Mouse (Mus musculus) stomach, embryonic 15.5 days (tissue): ENCODE results near the gene Cp. TPM values are rescaled to one million over a fixed set of nuclear protein-coding genes. Genes with fewer than 3 reads are reported as not detected.

Experiments
- ATAC-seq: fragments of 200-750 bp; cut with Nextera tagmentation; 2 replicates; pipeline ENCODE4 v1.8.0; 2017; ENCODE audit warnings: low read depth, moderate number of reproducible peaks, moderate TSS enrichment; ENCODE audit not compliant: insufficient read depth, low FRiP score
- H3K27ac ChIP-seq: fragments of 300-500 bp; sonication (generic); 2 replicates; pipeline ENCODE4 v1.5.1; 2015; ENCODE audit warnings: mild to moderate bottlenecking, inconsistent platforms
- H3K27me3 ChIP-seq: fragments of 300-500 bp; sonication (generic); replicated peaks from 2 replicates; pipeline ENCODE4 v1.6.1; 2015; ENCODE audit warnings: inconsistent platforms
- H3K36me3 ChIP-seq: fragments of 300-500 bp; sonication (generic); 2 replicates; pipeline ENCODE4 v1.6.1; 2015; ENCODE audit warnings: inconsistent platforms
- H3K4me1 ChIP-seq: fragments of 300-500 bp; sonication (generic); 2 replicates; pipeline ENCODE4 v1.6.1; 2015; ENCODE audit warnings: inconsistent platforms
- H3K4me2 ChIP-seq: fragments of 300-500 bp; sonication (generic); 2 replicates; pipeline ENCODE4 v1.6.1; 2015; ENCODE audit warnings: mild to moderate bottlenecking, inconsistent platforms
- H3K4me3 ChIP-seq: fragments of 300-500 bp; sonication (generic); replicated peaks from 2 replicates; pipeline ENCODE4 v1.5.1; 2015; ENCODE audit warnings: inconsistent platforms
- H3K9ac ChIP-seq: fragments of 300-500 bp; sonication (generic); 2 replicates; pipeline ENCODE4 v1.6.1; 2015; ENCODE audit warnings: inconsistent platforms
- H3K9me3 ChIP-seq: fragments of 300-500 bp; sonication (generic); 2 replicates; pipeline ENCODE4 v1.6.1; 2016; ENCODE audit warnings: inconsistent platforms
- WGBS: fragments of 180-500 bp; shearing (Covaris S2); methylation state at CpG from one replicate; pipeline ENCODE4 v1.1.7; 2015; 5-methylcytosine and 5-hydroxymethylcytosine counted together
- polyA plus RNA-seq: library from polyadenylated mRNA; unstranded; fragments of >200 nt; fragmentation: Nextera tagmentation; extraction: Ambion mirVana; gene quantifications from 2 replicates; pipeline ENCODE4 v1.2.1, GENCODE M21; 2015

Gene Cp
- polyA plus RNA-seq, 1 experiment from 2014 or later = 1.7 TPM

DNA sequence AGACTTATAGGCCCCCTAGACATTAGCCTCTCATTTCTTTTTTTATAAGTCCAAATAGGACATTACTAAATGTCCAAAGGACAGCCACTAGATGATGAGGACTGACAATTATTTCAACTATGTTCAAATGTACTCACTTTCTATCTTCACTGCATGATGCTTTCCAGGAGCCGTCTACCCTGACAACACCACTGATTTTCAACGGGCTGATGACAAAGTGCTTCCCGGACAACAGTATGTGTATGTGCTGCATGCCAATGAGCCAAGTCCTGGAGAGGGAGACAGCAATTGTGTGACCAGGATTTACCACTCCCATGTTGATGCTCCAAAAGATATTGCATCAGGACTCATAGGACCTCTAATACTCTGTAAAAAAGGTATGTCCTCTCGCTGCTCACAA lies 9.2 kb downstream of the Cp start:
- no peak overlapping the region for H3K27ac ChIP-seq
- H3K27me3 ChIP-seq = no peaks in the 10 kb centered on the region
- no peak overlapping the region for H3K9ac ChIP-seq
- no peak overlapping the region for H3K4me2 ChIP-seq
- H3K9me3 ChIP-seq = no peaks in the 10 kb centered on the region
- 80% methylated on average over 4 of the region's 4 CpGs for WGBS
- no peaks in the 10 kb centered on the region for H3K36me3 ChIP-seq
- H3K4me3 ChIP-seq = no peak overlapping the region
- no peak for ATAC-seq
- H3K4me1 ChIP-seq = no peaks in the 10 kb centered on the region

DNA sequence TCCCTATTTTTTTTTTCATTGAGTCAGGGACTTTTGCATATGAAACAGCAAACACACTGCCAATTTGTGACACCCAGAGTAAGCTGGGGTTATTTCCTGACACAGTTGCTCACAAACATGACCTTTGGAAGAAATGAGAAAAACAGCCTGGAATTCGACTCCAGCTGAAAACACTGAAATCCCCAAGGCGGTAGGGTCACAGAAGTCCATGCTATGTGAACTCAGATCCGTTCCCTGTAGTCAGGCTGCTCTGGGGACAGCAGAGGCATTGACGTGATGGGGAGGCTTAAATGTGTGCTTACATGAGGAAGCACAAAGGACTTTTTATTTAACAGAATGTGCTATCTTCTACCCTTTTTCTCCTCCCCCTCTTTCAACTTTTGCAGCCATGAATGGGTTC lies 21.6 kb downstream of the Cp start:
- H3K36me3 ChIP-seq = no peaks in the 10 kb centered on the region
- H3K9me3 ChIP-seq = no peaks in the 10 kb centered on the region
- no peak for ATAC-seq
- no peak overlapping the region for H3K4me2 ChIP-seq
- H3K9ac ChIP-seq = no peak overlapping the region
- WGBS = 47% methylated on average over 4 of the region's 4 CpGs
- H3K27me3 ChIP-seq = no peaks in the 10 kb centered on the region
- H3K4me3 ChIP-seq = no peak overlapping the region
- no peaks in the 10 kb centered on the region for H3K4me1 ChIP-seq
- no peak overlapping the region for H3K27ac ChIP-seq

DNA sequence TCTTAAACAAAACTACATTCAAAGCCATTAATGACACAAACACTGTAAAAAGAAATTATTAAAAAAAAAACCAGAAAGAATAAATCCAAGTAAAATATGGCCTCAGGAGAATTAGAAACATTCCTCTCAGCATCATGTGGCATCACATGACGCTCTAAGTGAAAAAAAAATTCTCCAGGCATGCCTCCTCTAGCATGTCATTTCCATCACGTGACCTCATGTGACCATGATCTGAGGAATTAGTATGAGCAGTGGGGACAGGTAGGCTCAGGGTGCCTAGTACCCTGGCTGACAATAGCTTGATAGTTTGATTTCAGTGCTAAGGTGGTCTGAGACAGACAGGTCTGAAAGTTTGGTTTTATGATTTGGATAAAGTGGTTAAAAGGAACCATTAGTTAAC lies 24.3 kb downstream of the Cp start:
- Histone ChIP-seq H3K27ac (no peak overlapping the region), H3K36me3 (no peaks in the 10 kb centered on the region), H3K9me3 (no peaks in the 10 kb centered on the region), H3K4me3 (no peak overlapping the region), H3K4me2 (no peak overlapping the region), H3K4me1 (no peaks in the 10 kb centered on the region), H3K27me3 (no peaks in the 10 kb centered on the region), H3K9ac (no peak overlapping the region)
- WGBS = 84% methylated on average over 2 of the region's 2 CpGs
- no peak for ATAC-seq

DNA sequence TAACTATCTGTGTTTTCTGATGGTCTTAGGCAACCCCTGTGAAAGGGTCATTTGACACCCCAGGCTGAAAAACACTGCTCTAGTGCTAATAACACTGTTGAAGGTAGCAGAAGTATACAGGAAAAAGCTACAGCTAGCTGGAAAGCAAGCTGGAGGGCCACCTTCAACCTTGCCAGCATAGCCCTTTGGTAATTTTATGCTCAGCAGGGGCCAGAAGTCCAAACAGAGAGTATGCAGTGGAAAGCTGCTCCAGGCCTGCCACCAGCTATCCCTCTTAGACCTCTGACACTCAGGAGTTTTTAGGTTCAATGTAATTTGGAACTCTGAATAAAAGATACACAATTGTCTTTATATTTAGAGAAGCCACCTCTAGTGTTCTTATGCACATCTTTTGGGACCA lies 26.0 kb downstream of the Cp start:
- Histone ChIP-seq H3K9me3 (no peaks in the 10 kb centered on the region), H3K4me2 (no peak overlapping the region), H3K4me1 (no peaks in the 10 kb centered on the region), H3K27ac (no peak overlapping the region), H3K36me3 (no peaks in the 10 kb centered on the region), H3K27me3 (no peaks in the 10 kb centered on the region), H3K4me3 (no peak overlapping the region), H3K9ac (no peak overlapping the region)
- ATAC-seq = no peak

DNA sequence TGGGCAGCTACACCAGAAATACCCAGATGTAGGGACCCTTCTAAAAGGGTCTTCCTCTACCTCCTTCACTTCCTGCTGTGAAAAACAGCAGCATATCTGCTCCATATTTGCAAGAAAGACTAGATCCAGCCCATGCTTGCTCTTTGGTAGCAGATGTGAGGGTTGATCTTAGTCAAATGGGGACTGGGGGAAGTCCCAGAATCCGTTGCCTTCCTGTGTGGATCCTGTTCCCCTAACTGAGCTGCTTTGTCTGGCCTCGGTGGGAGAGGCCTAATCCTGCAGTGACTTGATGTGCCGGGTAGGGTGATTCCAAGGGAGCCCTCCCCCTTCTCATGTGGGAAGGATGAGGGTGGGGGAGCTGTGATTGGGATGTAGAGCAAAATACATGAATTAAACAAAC lies 29.3 kb downstream of the Cp start:
- WGBS = 40% methylated on average over 3 of the region's 3 CpGs
- Histone ChIP-seq H3K9ac (no peak overlapping the region), H3K9me3 (no peaks in the 10 kb centered on the region), H3K4me2 (no peak overlapping the region), H3K36me3 (no peaks in the 10 kb centered on the region), H3K4me3 (no peak overlapping the region), H3K27ac (no peak overlapping the region), H3K27me3 (no peaks in the 10 kb centered on the region), H3K4me1 (no peaks in the 10 kb centered on the region)
- ATAC-seq = no peak

DNA sequence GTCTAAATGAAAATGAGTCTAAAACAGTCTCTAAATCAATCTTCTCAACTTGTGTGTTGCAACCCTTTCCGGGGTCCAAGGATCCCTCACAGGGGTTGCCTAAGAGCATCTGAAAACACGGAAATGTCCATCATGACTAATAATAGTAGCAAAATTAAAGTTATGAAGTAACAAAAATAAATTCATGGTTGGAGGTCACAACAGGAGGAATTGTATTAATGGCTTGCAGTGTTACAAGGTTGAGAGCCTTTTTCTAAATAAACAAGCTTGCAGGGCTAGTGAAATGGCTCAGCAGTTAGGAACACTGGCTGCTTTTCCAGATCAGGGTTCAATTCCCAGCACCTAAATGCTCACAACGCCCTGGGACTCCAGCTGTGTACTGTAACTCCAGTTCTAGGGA lies 33.2 kb downstream of the Cp start:
- no peak overlapping the region for H3K9ac ChIP-seq
- 74% methylated on average over 3 of the region's 3 CpGs for WGBS
- no peak for ATAC-seq
- H3K4me2 ChIP-seq = no peak overlapping the region
- H3K4me3 ChIP-seq = no peak overlapping the region
- H3K36me3 ChIP-seq = no peaks in the 10 kb centered on the region
- no peaks in the 10 kb centered on the region for H3K27me3 ChIP-seq
- no peak overlapping the region for H3K27ac ChIP-seq
- no peaks in the 10 kb centered on the region for H3K4me1 ChIP-seq
- no peaks in the 10 kb centered on the region for H3K9me3 ChIP-seq

DNA sequence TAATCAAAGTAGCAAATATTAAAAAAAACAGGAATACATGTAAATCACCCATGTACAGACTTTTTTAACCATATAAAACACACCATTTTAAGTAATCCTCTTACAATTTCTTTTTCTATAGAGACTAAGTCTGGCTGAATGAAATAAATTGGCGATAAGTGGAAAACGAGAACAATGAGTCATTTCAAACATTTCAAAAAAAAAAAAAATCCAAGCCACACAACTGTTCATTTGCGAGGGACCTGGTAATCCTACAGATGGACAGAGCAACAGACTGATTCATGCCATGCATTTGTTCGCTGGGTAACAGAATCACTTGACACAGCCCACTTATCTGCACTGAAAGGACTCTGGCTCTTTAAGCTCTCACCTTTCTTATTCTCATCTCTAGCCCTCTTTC lies 35.5 kb downstream of the Cp start:
- Histone ChIP-seq H3K9ac (no peak overlapping the region), H3K27me3 (no peaks in the 10 kb centered on the region), H3K36me3 (no peaks in the 10 kb centered on the region), H3K9me3 (no peaks in the 10 kb centered on the region), H3K4me3 (no peak overlapping the region), H3K4me2 (no peak overlapping the region), H3K27ac (no peak overlapping the region), H3K4me1 (no peaks in the 10 kb centered on the region)
- ATAC-seq = no peak
- 71% methylated on average over 4 of the region's 4 CpGs for WGBS

DNA sequence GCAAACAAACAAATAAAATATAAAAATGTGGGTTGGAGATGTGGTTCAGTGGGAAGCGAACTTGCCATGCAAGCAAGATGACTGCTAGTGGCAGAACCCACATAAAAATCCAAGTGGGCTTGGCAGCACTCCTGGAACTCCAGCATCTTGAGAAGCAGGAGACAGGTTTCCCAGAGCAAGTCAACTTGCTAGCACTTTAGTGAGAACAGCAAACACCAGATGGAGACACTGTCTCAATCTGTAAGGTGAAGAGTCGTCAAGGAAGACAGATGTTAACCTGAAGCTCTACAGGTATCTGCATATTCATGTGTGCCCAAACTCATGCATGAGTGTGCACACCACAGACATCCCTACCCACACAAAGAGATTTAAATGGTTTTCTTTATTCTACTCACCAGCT lies 42.7 kb downstream of the Cp start:
- 84% methylated on average over 2 of the region's 2 CpGs for WGBS

DNA sequence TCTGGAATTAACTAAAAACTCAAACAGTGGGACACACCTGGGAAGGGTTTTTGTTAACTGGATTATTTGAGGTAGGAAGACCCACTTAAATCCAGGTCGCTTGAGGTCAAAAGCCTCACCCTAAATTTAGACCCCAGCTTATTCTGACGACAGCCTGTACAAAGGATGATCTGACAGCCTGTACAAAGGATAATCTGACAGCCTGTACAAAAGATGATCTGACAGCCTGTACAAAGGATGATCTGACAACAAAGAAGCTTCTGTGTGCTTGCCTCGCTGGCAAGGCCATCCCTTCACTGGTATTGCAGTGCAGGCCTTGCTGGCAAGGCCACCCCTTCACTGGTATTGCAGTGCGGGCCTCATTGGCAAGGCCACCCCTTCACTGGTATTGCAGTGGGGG lies 44.0 kb downstream of the Cp start:
- 81% methylated on average over 4 of the region's 4 CpGs for WGBS

More for the DNA sequence above, 42.7 kb downstream of the Cp start:
- H3K4me3 ChIP-seq = no peak overlapping the region
- H3K27ac ChIP-seq = no peak overlapping the region
- H3K9me3 ChIP-seq = no peaks in the 10 kb centered on the region
- ATAC-seq = no peak
- H3K27me3 ChIP-seq = no peaks in the 10 kb centered on the region
- H3K4me2 ChIP-seq = no peak overlapping the region
- no peak overlapping the region for H3K9ac ChIP-seq
- H3K36me3 ChIP-seq = no peaks in the 10 kb centered on the region; the same call in 1 of the 2 replicates
- no peaks in the 10 kb centered on the region for H3K4me1 ChIP-seq

DNA sequence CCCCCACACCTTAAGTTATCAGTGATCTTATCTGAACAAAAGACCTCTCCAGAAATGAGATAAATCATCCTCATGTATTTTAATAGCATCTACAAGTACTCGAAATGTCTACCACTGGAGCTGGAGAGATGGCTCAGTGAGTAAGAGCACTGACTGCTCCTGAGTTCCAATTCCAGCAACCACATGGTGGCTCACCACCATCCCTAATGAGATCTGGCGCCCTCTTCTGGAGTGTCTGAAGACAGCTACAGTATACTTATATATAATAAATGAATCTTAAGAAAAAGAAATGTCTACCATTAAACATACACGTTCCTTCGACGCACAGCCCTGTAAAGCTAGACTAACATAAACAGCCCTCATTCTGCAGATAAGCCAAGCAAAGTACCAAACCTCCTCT lies 45.9 kb downstream of the Cp start:
- Histone ChIP-seq H3K27ac (no peak overlapping the region), H3K9ac (no peak overlapping the region), H3K36me3 (no peaks in the 10 kb centered on the region; the same call in 1 of the 2 replicates), H3K4me2 (no peak overlapping the region), H3K27me3 (no peaks in the 10 kb centered on the region), H3K4me3 (no peak overlapping the region), H3K9me3 (no peaks in the 10 kb centered on the region), H3K4me1 (no peaks in the 10 kb centered on the region)
- WGBS = 71% methylated on average over 5 of the region's 5 CpGs
- ATAC-seq = no peak

More for the DNA sequence above, 44.0 kb downstream of the Cp start:
- no peak overlapping the region for H3K4me3 ChIP-seq
- H3K36me3 ChIP-seq = no peaks in the 10 kb centered on the region; the same call in 1 of the 2 replicates
- no peaks in the 10 kb centered on the region for H3K4me1 ChIP-seq
- no peak overlapping the region for H3K4me2 ChIP-seq
- H3K27me3 ChIP-seq = no peaks in the 10 kb centered on the region
- no peak for ATAC-seq
- H3K9ac ChIP-seq = no peak overlapping the region
- no peaks in the 10 kb centered on the region for H3K9me3 ChIP-seq
- no peak overlapping the region for H3K27ac ChIP-seq

DNA sequence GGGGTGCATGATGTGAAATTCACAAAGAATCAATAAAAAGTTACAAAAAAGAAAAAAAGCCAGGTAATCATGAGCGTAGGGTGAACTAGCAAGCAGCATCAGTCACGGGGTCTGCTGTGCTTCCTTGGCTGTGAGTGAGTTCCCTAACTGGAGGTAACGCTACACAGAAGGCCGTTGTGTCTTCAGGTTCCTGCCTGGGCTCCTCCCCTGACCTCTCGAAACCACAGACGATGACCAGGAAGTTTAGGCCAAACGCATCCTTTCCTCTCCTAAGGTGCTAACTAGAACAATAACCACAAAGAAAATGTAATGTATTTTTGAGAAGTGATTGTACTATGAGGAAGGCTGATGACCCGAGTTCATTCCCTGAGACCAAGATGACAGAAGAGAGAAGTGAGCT lies 47.6 kb downstream of the Cp start:
- Histone ChIP-seq H3K27ac (no peak overlapping the region), H3K4me3 (no peak overlapping the region), H3K9ac (no peak overlapping the region), H3K4me2 (no peak overlapping the region), H3K36me3 (no peaks in the 10 kb centered on the region; the same call in 1 of the 2 replicates), H3K27me3 (no peaks in the 10 kb centered on the region), H3K9me3 (no peaks in the 10 kb centered on the region), H3K4me1 (no peaks in the 10 kb centered on the region)
- ATAC-seq = no peak
- 80% methylated on average over 8 of the region's 8 CpGs for WGBS

DNA sequence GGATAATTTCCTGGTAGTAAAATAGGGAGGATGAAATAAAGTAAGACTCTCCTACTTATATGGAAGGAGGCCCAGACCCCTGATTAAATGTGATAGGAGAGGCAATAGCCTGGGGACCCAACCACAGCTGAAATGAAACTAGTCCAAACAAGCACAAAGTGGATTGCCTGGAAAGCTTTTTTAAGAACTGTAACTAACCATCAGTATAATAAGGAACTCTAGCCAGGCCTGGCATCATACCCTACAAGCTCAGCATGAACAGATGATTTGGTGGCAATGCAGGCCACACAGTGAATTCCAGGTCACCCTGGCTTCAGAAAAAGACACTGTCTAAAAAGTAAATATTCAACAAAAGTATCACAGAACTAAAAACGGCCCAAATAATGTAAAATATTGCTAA lies 48.8 kb downstream of the Cp start:
- H3K9me3 ChIP-seq = no peaks in the 10 kb centered on the region
- H3K4me2 ChIP-seq = no peak overlapping the region
- no peaks in the 10 kb centered on the region for H3K4me1 ChIP-seq
- no peaks in the 10 kb centered on the region; the same call in 1 of the 2 replicates for H3K36me3 ChIP-seq
- 70% methylated on average over 1 of the region's 1 CpGs for WGBS
- no peaks in the 10 kb centered on the region for H3K27me3 ChIP-seq
- H3K9ac ChIP-seq = no peak overlapping the region
- ATAC-seq = no peak
- H3K27ac ChIP-seq = no peak overlapping the region
- no peak overlapping the region for H3K4me3 ChIP-seq

DNA sequence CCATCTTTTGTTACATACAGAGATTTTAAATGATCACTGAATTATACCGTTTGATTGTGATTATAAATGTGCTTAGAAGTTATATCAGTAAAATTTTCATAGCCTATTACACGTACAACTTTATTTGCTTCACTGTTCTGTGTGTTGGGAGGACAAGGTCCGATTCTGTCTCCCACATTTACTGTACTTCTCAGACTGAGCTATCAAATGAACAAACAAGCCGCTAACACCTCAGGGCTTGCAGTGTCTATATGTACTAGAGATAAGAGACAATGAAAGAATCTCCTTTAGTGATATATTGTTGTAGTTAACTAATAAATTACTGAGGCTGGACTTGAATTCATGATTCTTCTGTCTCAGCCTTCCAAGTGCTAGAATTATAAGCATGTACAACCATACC lies 50.4 kb downstream of the Cp start:
- 76% methylated on average over 4 of the region's 4 CpGs for WGBS
- H3K4me2 ChIP-seq = no peak overlapping the region

More for the DNA sequence above, 50.4 kb downstream of the Cp start:
- H3K27ac ChIP-seq = no peak overlapping the region
- no peaks in the 10 kb centered on the region for H3K4me1 ChIP-seq
- H3K27me3 ChIP-seq = no peaks in the 10 kb centered on the region
- H3K9ac ChIP-seq = no peak overlapping the region
- no peak overlapping the region for H3K4me3 ChIP-seq
- ATAC-seq = peak; percentile 39; the same call in 1 of the 2 replicates
- H3K9me3 ChIP-seq = no peaks in the 10 kb centered on the region
- no peaks in the 10 kb centered on the region for H3K36me3 ChIP-seq
